Mouse (Mus musculus) midbrain, embryonic 14.5 days (tissue): Measurements from ENCODE around the gene Ccm2. TPM values are rescaled to one million over a fixed set of nuclear protein-coding genes. Genes with fewer than 3 reads are reported as not detected.

ENCODE experiments used
- ATAC-seq: fragments of 200-750 bp; cut with Nextera tagmentation; 2 replicates; pipeline ENCODE4 v1.8.0; 2017; ENCODE audit warnings: moderate number of reproducible peaks, moderate library complexity; ENCODE audit not compliant: low FRiP score, low TSS enrichment
- DNase-seq: peaks from one replicate; pipeline ENCODE4 v3.0.0-alpha.2; 2015
- H3K27ac ChIP-seq: fragments of 300-500 bp; sonication (generic); replicated peaks from 2 replicates; pipeline ENCODE4 v1.5.1; 2014; ENCODE audit warnings: mild to moderate bottlenecking, low read depth, low read length, moderate library complexity
- H3K27me3 ChIP-seq: fragments of 300-500 bp; sonication (generic); 2 replicates; pipeline ENCODE4 v1.6.1; 2014; ENCODE audit warnings: low read length, control low read depth, mixed read lengths; ENCODE audit not compliant: control insufficient read depth, insufficient read depth
- H3K36me3 ChIP-seq: fragments of 300-500 bp; sonication (generic); 2 replicates; pipeline ENCODE4 v1.6.1; 2014; ENCODE audit warnings: low read length, control low read depth; ENCODE audit not compliant: control insufficient read depth, insufficient read depth
- H3K4me1 ChIP-seq: fragments of 300-500 bp; sonication (generic); 2 replicates; pipeline ENCODE4 v1.6.1; 2014; ENCODE audit warnings: mild to moderate bottlenecking, antibody characterized with exemption, low read length, control low read depth; ENCODE audit not compliant: control insufficient read depth, insufficient read depth
- H3K4me2 ChIP-seq: fragments of 300-500 bp; sonication (generic); 2 replicates; pipeline ENCODE4 v1.6.1; 2014; ENCODE audit warnings: mild to moderate bottlenecking, low read length, moderate library complexity
- H3K4me3 ChIP-seq: fragments of 300-500 bp; sonication (generic); replicated peaks from 2 replicates; pipeline ENCODE4 v1.5.1; 2014; ENCODE audit warnings: low read depth, low read length
- H3K9ac ChIP-seq: fragments of 300-500 bp; sonication (generic); replicated peaks from 2 replicates; pipeline ENCODE4 v1.6.1; 2014; ENCODE audit warnings: mild to moderate bottlenecking, low read length, moderate library complexity
- H3K9me3 ChIP-seq: fragments of 300-500 bp; sonication (generic); 2 replicates; pipeline ENCODE4 v1.6.1; 2016; ENCODE audit warnings: low read length, control low read depth, mixed read lengths; ENCODE audit not compliant: control insufficient read depth
- WGBS: fragments of 180-500 bp; shearing (Covaris S2); extraction: QIAGEN DNeasy Blood & Tissue Kit; methylation state at CpG from one replicate; pipeline ENCODE4 v1.1.7; 2014; 5-methylcytosine and 5-hydroxymethylcytosine counted together
- polyA plus RNA-seq: library from polyadenylated mRNA; unstranded; fragments of >200 nt; fragmentation: Nextera tagmentation; extraction: Ambion mirVana; gene quantifications from 2 replicates; pipeline ENCODE4 v1.2.1, GENCODE M21; 2014

Gene Ccm2
- polyA plus RNA-seq, 1 experiment from 2014 or later = 73.8 TPM

DNA sequence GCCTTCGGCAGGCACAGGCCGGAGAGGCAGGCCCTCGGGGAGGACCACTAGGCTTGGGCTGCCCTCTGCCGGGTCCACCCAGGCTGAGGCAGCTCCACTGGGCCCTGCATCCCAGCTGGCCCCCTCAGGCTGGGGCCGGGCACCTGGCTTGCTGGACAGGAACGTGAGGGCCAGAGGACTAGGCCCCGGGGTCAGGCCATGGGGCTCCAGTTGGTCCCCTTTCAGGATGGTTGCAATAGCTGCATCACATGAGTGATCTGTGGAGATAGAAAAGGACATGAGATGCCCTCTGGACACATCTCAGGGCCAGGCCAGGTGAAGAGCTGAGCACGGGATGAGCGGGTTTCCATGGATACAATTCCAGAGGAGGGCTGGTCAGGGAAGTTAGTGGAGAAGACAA, 56.0 kb downstream of the Ccm2 start:
- Histone ChIP-seq H3K27ac (no peak overlapping the region; the same call in 1 of the 2 replicates), H3K9me3 (no peaks in the 10 kb centered on the region), H3K4me1 (peaks cover 67% of the 10 kb centered on the region), H3K27me3 (no peaks in the 10 kb centered on the region), H3K36me3 (peaks cover 42% of the 10 kb centered on the region), H3K4me2 (peak overlapping the region; percentile 98), H3K4me3 (no peak overlapping the region), H3K9ac (no peak overlapping the region; the same call in 1 of the 2 replicates)
- ATAC-seq (no peak), DNase-seq (no peak)
- 78% methylated on average over 9 of the region's 9 CpGs for WGBS

DNA sequence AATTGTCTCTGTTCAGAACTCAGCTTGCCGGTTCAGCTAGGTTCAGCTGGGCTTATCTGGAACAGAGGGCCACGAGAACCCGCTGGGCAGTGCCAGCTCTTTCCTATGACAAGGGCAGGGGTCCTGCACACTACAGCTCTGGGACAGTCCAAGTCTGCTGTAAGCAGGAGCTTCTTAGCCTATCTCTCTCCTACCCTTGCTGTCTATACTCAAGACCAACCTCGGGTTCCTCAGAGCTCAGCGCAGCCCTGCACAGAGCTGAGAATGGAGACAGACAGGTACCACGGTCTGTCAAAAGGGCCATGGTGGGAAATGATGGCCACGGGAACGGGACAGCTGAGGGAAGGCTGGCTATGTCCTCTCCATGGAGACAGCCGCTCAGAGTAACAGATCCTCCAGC, 56.5 kb downstream of the Ccm2 start:
- DNase-seq = no peak
- ATAC-seq = no peak
- H3K4me1 ChIP-seq = peaks cover 62% of the 10 kb centered on the region

GRCm38 (mm10) chr11:6603887-6604603, 57.4 kb downstream of the Ccm2 start:
- peak; percentile 41; the same call in 1 of the 2 replicates for ATAC-seq

More for the DNA sequence above, 56.5 kb downstream of the Ccm2 start:
- Histone ChIP-seq H3K4me2 (peak overlapping the region; percentile 98), H3K9me3 (no peaks in the 10 kb centered on the region), H3K27me3 (no peaks in the 10 kb centered on the region), H3K4me3 (peak overlapping the region; percentile 59), H3K36me3 (peaks cover 36% of the 10 kb centered on the region), H3K9ac (peak overlapping the region; percentile 78; the same call in 1 of the 2 replicates), H3K27ac (peak overlapping the region; percentile 98; the same call in 1 of the 2 replicates)
- 78% methylated on average over 9 of the region's 9 CpGs for WGBS

GRCm38 (mm10) chr11:6604604-6604936, 57.9 kb downstream of the Ccm2 start:
- peak overlapping the region; percentile 59 for H3K4me3 ChIP-seq
- peaks cover 35% of the 10 kb centered on the region for H3K36me3 ChIP-seq
- H3K9me3 ChIP-seq = no peaks in the 10 kb centered on the region
- no peaks in the 10 kb centered on the region for H3K27me3 ChIP-seq
- no peak for DNase-seq
- H3K27ac ChIP-seq = peak overlapping the region; percentile 98
- H3K9ac ChIP-seq = peak overlapping the region; percentile 78
- peaks cover 48% of the 10 kb centered on the region for H3K4me1 ChIP-seq
- H3K4me2 ChIP-seq = peak overlapping the region; percentile 98
- no peak for ATAC-seq

More at GRCm38 (mm10) chr11:6603887-6604603, 57.4 kb downstream of the Ccm2 start:
- no peaks in the 10 kb centered on the region for H3K27me3 ChIP-seq
- peak overlapping the region; percentile 98 for H3K27ac ChIP-seq
- peak overlapping the region; percentile 59 for H3K4me3 ChIP-seq
- H3K9ac ChIP-seq = peak overlapping the region; percentile 78
- WGBS = 15% methylated on average over 12 of the region's 12 CpGs
- peaks cover 54% of the 10 kb centered on the region for H3K4me1 ChIP-seq
- peaks cover 35% of the 10 kb centered on the region for H3K36me3 ChIP-seq
- peak; percentile 86 for DNase-seq
- peak overlapping the region; percentile 98 for H3K4me2 ChIP-seq
- H3K9me3 ChIP-seq = no peaks in the 10 kb centered on the region

DNA sequence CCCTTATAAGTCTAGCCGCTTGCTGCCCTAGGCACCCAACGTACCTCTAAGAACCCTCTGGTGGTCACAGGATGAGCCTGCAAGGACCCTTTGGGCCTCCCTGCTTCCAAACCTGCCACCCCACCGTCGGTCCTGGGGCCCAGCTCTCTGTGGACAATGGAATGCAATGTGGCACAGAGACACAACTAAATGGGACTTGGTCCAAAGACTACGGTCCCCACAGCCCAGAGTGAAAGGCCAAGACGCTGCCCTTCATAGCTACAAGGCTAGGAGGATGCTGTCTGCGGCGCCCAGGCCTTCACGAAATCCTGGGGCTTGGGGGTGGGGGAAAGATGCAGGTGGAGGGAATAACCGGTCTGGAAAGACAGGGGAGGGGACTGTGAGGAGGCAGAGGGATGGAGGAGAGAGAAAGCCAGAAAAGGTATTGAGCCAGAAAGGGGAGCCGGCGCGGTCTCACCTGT, 58.4 kb downstream of the Ccm2 start:
- peak overlapping the region; percentile 59 for H3K4me3 ChIP-seq
- DNase-seq (peak; percentile 68), ATAC-seq (no peak)
- peak overlapping the region; percentile 78 for H3K9ac ChIP-seq
- H3K4me2 ChIP-seq = peak overlapping the region; percentile 98
- no peaks in the 10 kb centered on the region for H3K27me3 ChIP-seq
- peaks cover 33% of the 10 kb centered on the region for H3K36me3 ChIP-seq
- H3K27ac ChIP-seq = peak overlapping the region; percentile 98
- no peaks in the 10 kb centered on the region for H3K9me3 ChIP-seq
- 7% methylated on average over 13 of the region's 13 CpGs for WGBS
- H3K4me1 ChIP-seq = peaks cover 44% of the 10 kb centered on the region

DNA sequence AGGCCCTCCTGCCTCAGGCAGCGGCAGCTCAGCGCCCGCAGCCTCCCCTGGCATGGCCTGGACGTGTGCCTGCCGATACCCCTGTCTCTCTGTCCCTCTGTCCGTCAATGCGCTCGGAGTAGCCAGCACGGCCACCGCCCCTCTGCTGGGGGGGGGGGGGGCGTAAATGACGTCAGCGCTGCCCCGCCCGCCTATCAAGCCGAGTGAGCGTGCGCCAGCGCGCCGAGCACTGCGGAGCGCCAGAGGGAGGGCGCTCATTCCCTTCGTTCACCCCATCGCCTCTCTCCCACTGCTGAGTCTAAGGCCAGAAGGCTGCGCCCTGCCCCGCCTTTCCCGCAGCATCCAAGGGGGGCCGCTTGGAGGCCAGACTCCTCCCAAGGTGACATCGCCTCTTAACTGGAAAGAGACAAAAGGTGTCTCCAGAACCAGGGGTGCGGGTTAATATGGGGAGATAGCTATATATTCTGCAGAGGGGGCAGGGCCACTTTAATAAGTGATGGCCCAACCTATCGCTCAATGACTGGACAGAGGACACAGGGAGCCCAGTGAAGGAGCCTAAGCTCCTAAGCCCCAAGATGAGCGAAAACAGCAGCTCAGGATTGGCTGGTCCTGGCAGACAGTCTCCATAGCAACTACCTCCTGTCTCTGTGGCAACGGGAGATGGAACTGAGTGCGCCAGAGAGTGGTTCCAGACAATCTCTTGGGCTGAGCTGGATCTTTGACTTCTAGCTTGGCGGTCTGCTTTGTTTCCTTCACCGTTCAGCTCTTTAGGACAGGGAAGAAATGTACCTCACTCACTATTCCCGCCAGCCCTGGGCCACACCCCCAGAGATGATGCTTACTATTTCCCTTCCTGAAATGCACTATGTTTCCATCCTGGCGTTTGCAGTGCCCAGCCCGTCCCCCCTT, 59.1 kb downstream of the Ccm2 start, which contains the start of gene Nacad:
Nacad (minus strand) TSS at position 563 of the 909 bp plus-strand sequence.
- Histone ChIP-seq H3K4me2 (peak within 1 kb of the TSS; percentile 98), H3K9me3 (no peaks in the 10 kb centered on the region), H3K4me3 (peak within 1 kb of the TSS; percentile 59), H3K4me1 (peaks cover 38% of the 10 kb centered on the region), H3K9ac (peak within 1 kb of the TSS; percentile 78), H3K27me3 (no peaks in the 10 kb centered on the region), H3K27ac (peak within 1 kb of the TSS; percentile 98), H3K36me3 (peaks cover 31% of the 10 kb centered on the region)
- ATAC-seq (peak; percentile 90), DNase-seq (peak; percentile 93)
- under 1% methylated on average over 38 of the region's 41 CpGs for WGBS

DNA sequence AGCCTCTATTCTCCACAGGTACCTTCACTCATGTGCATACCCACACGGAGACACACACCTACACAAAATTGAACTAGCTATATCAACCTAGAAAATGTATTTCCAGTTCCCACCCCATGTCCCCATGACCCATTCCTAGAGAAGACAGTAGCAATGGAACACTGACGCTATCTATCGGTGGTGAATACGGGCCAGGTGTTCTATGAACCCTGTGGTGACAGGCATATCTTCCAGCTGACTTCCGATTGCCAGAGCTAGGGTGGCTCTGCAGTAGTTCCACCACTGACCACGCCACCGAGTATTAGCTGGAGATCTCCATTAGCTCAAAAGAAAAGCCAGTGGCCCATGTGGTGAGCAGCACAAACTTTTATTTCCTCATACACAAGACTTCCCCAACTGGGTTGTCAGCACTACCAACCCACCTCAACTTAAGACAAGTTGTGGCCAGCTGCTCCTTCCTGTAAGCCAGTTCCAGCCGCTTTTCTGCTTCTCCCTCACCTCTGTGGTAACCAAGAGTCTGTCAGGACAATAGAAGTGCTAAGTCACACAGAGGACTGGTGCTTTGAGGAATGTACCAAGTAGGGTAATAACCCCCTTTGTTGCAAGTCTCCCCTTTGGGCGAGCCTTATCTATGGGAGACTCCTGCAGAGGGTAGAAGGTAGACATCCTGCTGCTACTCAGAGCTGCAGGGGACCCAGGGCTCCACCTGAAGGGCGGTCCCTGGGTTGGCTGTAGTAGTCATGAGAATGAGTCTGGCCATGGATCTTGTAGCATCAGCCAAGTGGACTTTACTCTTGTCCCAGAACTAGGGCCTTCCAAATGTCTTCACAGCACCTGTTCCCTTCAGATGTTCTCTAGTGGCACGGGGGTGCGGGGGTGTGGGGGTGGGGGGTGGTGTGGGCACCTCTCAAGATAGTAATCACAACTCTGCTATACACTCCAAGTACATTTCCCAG, 68.8 kb downstream of the Ccm2 start:
- Histone ChIP-seq H3K27me3 (no peaks in the 10 kb centered on the region), H3K4me3 (no peak overlapping the region), H3K9ac (no peak overlapping the region), H3K4me2 (no peak overlapping the region), H3K9me3 (no peaks in the 10 kb centered on the region), H3K27ac (no peak overlapping the region), H3K4me1 (no peaks in the 10 kb centered on the region), H3K36me3 (peaks cover 89% of the 10 kb centered on the region)
- 96% methylated on average over 12 of the region's 12 CpGs for WGBS
- DNase-seq (no peak), ATAC-seq (no peak)

DNA sequence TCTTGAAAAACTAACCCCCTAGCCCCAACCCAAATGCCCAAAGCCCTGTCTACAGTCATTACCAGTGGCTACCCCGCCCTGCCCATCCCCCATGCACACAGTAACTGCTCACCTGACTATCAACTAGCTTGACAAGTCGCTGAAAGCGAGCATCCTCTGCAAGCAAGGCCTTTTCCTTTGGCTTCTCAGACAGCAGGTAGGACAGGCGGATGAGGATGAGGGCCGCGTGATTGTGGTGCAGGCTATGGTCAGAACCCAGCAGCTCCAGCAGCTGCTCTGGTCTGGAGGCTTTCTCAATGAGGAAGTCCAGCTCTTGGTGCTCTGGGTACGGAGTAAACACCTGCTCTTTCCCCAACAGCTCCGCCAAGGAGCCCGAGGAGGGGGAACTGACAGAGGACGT, 77.0 kb downstream of the Ccm2 start:
- no peak for DNase-seq
- Histone ChIP-seq H3K9me3 (no peaks in the 10 kb centered on the region), H3K36me3 (peaks cover 56% of the 10 kb centered on the region), H3K27me3 (no peaks in the 10 kb centered on the region), H3K27ac (no peak overlapping the region), H3K4me2 (no peak overlapping the region), H3K4me3 (no peak overlapping the region), H3K9ac (no peak overlapping the region), H3K4me1 (peaks cover 20% of the 10 kb centered on the region)
- no peak for ATAC-seq
- 93% methylated on average over 10 of the region's 10 CpGs for whole genome bisulfite sequencing
